Mouse (Mus musculus): ENCODE measurements around the gene Ceacam20. TPM values are rescaled to one million over a fixed set of nuclear protein-coding genes. Genes with fewer than 3 reads are reported as not detected.
"Not testable (repeated sequence)": the region's sequence is repeated elsewhere in the genome, so short reads cannot be mapped to it uniquely, and the experiment has no call there.

Ceacam20 gene
- polyA plus RNA-seq, 1 experiment from 2014 or later: not detected

DNA sequence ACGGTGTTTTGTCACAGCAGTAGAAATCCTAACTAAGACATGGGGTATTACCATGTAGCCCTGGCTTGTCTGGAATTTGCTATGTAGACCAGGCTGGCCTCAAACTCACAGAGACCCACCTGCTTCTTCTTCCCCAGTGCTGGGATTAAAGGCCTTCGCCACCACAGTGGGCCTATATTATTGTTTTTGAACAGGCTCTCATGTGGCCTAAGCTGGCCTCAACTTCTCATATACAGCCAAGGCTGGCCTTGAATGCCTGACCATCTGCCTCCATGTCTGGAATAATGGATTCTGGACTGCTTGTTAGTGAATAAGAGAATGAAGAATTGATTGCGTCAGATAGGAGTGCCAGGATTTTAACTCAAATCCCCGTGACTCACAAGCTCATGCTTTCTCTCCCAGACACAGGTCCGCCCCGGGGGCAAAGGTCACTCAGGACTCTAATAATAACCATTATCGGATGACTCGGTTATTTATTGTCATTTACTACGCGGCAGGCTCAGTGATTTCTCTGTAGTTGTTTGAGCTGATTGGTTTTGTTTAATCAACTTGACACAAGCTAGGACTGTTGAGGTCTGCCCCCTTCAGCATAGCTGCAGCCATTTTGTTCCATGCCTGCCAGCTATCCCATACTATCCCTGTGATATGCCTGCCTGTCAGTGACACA is 12.8 kb upstream of the Ceacam20 start:
- Histone ChIP-seq H3K4me1 (no peaks in the 10 kb centered on the region), H3K27ac (no peak overlapping the region), H3K27me3 (no peaks in the 10 kb centered on the region), H3K9ac (no peak overlapping the region), H3K4me2 (replicated peaks) (no peak overlapping the region), H3K9me3 (no peaks in the 10 kb centered on the region), H3K4me3 (no peak overlapping the region), H3K36me3 (no peaks in the 10 kb centered on the region)
- whole genome bisulfite sequencing: 70% methylated on average over 10 of the region's 10 CpGs
- no peak for ATAC-seq (ENCODE audit: low FRiP score, low read depth)

DNA sequence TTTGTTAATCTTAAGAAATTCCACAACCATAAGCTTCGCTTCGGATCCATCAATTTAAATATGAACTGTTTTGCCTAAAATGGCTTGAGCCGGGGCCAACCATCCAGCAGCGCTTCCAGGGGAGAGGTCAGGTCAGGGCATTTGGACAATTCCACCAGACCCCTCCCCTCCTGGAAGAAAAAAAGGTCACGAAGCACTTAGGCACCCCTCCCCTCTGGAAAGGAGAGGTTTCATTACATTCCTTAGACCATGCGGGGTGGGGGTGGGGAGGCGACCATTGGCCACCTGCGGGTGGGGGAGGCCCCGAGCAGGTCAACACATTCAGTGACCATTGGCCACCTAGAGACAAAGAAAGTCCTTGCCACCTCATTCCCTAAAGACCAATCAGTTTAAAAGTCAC is 12.2 kb upstream of the Ceacam20 start:
- Histone ChIP-seq H3K27ac (no peak overlapping the region), H3K9ac (no peak overlapping the region), H3K4me3 (no peak overlapping the region), H3K4me1 (no peaks in the 10 kb centered on the region), H3K36me3 (no peaks in the 10 kb centered on the region), H3K4me2 (replicated peaks) (no peak overlapping the region), H3K27me3 (no peaks in the 10 kb centered on the region), H3K9me3 (no peaks in the 10 kb centered on the region)
- ATAC-seq (ENCODE audit: low FRiP score, low read depth): no peak
- WGBS: 57% methylated on average over 9 of the region's 9 CpGs

- H3K27me3 ChIP-seq: no peaks in the 10 kb centered on the region
- H3K36me3 ChIP-seq: no peaks in the 10 kb centered on the region
- H3K4me2 ChIP-seq (replicated peaks): no peak overlapping the region
- H3K27ac ChIP-seq: no peak overlapping the region
- ATAC-seq (ENCODE audit: low FRiP score, low read depth): no peak
- H3K9me3 ChIP-seq: no peaks in the 10 kb centered on the region
- no peak overlapping the region for H3K4me3 ChIP-seq
- H3K9ac ChIP-seq: no peak overlapping the region
- no peaks in the 10 kb centered on the region for H3K4me1 ChIP-seq
- 83% methylated on average over 4 of the region's 4 CpGs for WGBS
Observed at GRCm38 (mm10) chr7:19955861-19956260, 9.4 kb upstream of the Ceacam20 start.

GRCm38 (mm10) chr7:19956341-19956781 is 8.9 kb upstream of the Ceacam20 start:
- no peaks in the 10 kb centered on the region for H3K27me3 ChIP-seq
- ATAC-seq (ENCODE audit: low FRiP score, low read depth): no peak
- H3K9ac ChIP-seq: no peak overlapping the region
- no peak overlapping the region for H3K4me3 ChIP-seq
- no peak overlapping the region for H3K4me2 ChIP-seq (replicated peaks)
- no peak overlapping the region for H3K27ac ChIP-seq
- no peaks in the 10 kb centered on the region for H3K36me3 ChIP-seq
- H3K4me1 ChIP-seq: no peaks in the 10 kb centered on the region
- no peaks in the 10 kb centered on the region for H3K9me3 ChIP-seq
- WGBS: 3% methylated on average over 7 of the region's 7 CpGs

- Histone ChIP-seq H3K36me3 (no peaks in the 10 kb centered on the region), H3K4me1 (no peaks in the 10 kb centered on the region), H3K9me3 (no peaks in the 10 kb centered on the region), H3K4me3 (no peak overlapping the region), H3K27me3 (no peaks in the 10 kb centered on the region), H3K4me2 (replicated peaks) (no peak overlapping the region), H3K27ac (no peak overlapping the region), H3K9ac (no peak overlapping the region)
- WGBS: 64% methylated on average over 1 of the region's 1 CpGs
- no peak for ATAC-seq (ENCODE audit: low FRiP score, low read depth)
Observed at GRCm38 (mm10) chr7:19962423-19962822, 2.8 kb upstream of the Ceacam20 start.

GRCm38 (mm10) chr7:19969106-19969505 is 3.9 kb downstream of the Ceacam20 start:
- H3K9me3 ChIP-seq: peaks cover 7% of the 10 kb centered on the region; the same call in 1 of the 2 replicates
- no peaks in the 10 kb centered on the region for H3K27me3 ChIP-seq
- H3K27ac ChIP-seq: no peak overlapping the region
- no peaks in the 10 kb centered on the region for H3K4me1 ChIP-seq
- ATAC-seq (ENCODE audit: low FRiP score, low read depth): no peak
- 83% methylated on average over 3 of the region's 3 CpGs for WGBS
- H3K9ac ChIP-seq: no peak overlapping the region
- H3K4me3 ChIP-seq: no peak overlapping the region
- no peak overlapping the region for H3K4me2 ChIP-seq (replicated peaks)
- no peaks in the 10 kb centered on the region for H3K36me3 ChIP-seq

GRCm38 (mm10) chr7:19969541-19970090 is 4.4 kb downstream of the Ceacam20 start:
- Histone ChIP-seq H3K9me3 (peaks cover 7% of the 10 kb centered on the region; the same call in 1 of the 2 replicates), H3K36me3 (no peaks in the 10 kb centered on the region), H3K9ac (no peak overlapping the region), H3K27me3 (no peaks in the 10 kb centered on the region), H3K4me2 (replicated peaks) (no peak overlapping the region), H3K4me1 (no peaks in the 10 kb centered on the region), H3K27ac (no peak overlapping the region), H3K4me3 (no peak overlapping the region)
- ATAC-seq (ENCODE audit: low FRiP score, low read depth): no peak
- WGBS: 97% methylated on average over 4 of the region's 4 CpGs

GRCm38 (mm10) chr7:19970196-19970595 is 5.0 kb downstream of the Ceacam20 start:
- Histone ChIP-seq H3K4me2 (replicated peaks) (no peak overlapping the region), H3K36me3 (no peaks in the 10 kb centered on the region), H3K27ac (no peak overlapping the region), H3K9me3 (peaks cover 7% of the 10 kb centered on the region; the same call in 1 of the 2 replicates), H3K27me3 (no peaks in the 10 kb centered on the region), H3K4me1 (no peaks in the 10 kb centered on the region), H3K9ac (no peak overlapping the region), H3K4me3 (no peak overlapping the region)
- WGBS: 94% methylated on average over 8 of the region's 8 CpGs
- no peak for ATAC-seq (ENCODE audit: low FRiP score, low read depth)

GRCm38 (mm10) chr7:19971516-19971915 is 6.3 kb downstream of the Ceacam20 start:
- H3K36me3 ChIP-seq: no peaks in the 10 kb centered on the region
- H3K27me3 ChIP-seq: no peaks in the 10 kb centered on the region
- peaks cover 7% of the 10 kb centered on the region; the same call in 1 of the 2 replicates for H3K9me3 ChIP-seq
- WGBS: 96% methylated on average over 4 of the region's 4 CpGs
- H3K4me2 ChIP-seq (replicated peaks): no peak overlapping the region
- no peak for ATAC-seq (ENCODE audit: low FRiP score, low read depth)
- H3K4me3 ChIP-seq: no peak overlapping the region
- no peak overlapping the region for H3K9ac ChIP-seq
- no peaks in the 10 kb centered on the region for H3K4me1 ChIP-seq
- H3K27ac ChIP-seq: no peak overlapping the region

GRCm38 (mm10) chr7:19991165-19991564 is 26.0 kb downstream of the Ceacam20 start, which contains the start of gene Nlrp9b:
Nlrp9b (plus strand) TSS chr7:19991465.
- not testable (repeated sequence) for H3K36me3 ChIP-seq; H3K27me3 ChIP-seq; H3K9ac ChIP-seq; H3K4me3 ChIP-seq; H3K27ac ChIP-seq; H3K4me1 ChIP-seq; ATAC-seq (ENCODE audit: low FRiP score, low read depth); H3K4me2 ChIP-seq (replicated peaks)
- 63% methylated on average over 8 of the region's 8 CpGs for WGBS
- H3K9me3 ChIP-seq: peaks cover 14% of the 10 kb centered on the region

- not testable (repeated sequence) for H3K27me3 ChIP-seq; H3K4me3 ChIP-seq; H3K4me2 ChIP-seq (replicated peaks); H3K9ac ChIP-seq; ATAC-seq (ENCODE audit: low FRiP score, low read depth); H3K4me1 ChIP-seq; H3K27ac ChIP-seq; H3K36me3 ChIP-seq
- 64% methylated on average over 3 of the region's 3 CpGs for WGBS
- H3K9me3 ChIP-seq: peaks cover 13% of the 10 kb centered on the region
Observed at GRCm38 (mm10) chr7:19996721-19997120, 31.5 kb downstream of the Ceacam20 start.

- no peak for ATAC-seq (ENCODE audit: low FRiP score, low read depth)
- H3K4me3 ChIP-seq: no peak overlapping the region
- no peaks in the 10 kb centered on the region for H3K4me1 ChIP-seq
- H3K27me3 ChIP-seq: no peaks in the 10 kb centered on the region
- H3K36me3 ChIP-seq: no peaks in the 10 kb centered on the region
- no peak overlapping the region for H3K9ac ChIP-seq
- H3K9me3 ChIP-seq: peaks cover 9% of the 10 kb centered on the region; the same call in 1 of the 2 replicates
- 71% methylated on average over 2 of the region's 2 CpGs for WGBS
- H3K27ac ChIP-seq: no peak overlapping the region
- H3K4me2 ChIP-seq (replicated peaks): no peak overlapping the region
Observed at GRCm38 (mm10) chr7:20009987-20010386, 44.8 kb downstream of the Ceacam20 start.
